ENCODE assay signal across 9 mouse cellular contexts in the genomic region with DNA sequence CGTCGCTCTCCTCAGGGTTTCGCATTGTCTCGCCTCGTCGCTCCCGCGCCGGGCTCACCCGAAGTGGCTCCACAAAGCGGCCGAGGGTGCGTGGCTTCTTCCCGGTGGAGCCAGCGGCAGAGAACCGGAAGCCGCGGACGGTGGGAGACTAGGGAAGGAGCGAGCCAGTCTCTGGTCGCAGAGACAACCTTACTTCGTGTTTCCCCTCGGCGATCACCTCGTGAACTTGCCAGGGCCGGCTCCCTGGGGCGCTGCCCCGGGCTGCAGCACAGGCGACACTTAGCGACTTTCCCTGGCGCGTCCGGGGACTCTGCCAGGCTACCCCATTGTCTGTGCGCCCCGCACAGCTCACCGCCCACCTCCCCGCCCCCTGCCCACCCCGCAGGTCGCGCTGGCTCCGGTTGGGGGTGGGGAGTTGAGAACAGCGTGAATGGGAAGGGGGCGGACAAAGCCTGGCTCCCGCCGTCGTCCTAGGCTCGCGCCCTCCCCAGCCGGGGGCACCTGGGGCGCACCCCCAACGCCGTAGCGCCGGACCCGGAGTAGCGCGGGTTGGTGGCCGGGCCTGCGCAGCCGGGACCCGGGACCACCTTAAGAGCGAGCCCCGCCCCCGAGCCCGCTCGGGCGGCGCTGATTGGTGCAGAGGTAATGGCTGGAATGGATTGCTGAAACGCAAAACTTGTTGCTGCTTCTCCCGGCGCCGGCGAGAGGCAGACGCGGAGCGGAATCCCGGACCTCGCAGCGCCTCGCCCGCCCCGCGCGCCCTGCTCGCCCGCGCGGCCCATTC. TPM values are rescaled to one million over a fixed set of nuclear protein-coding genes. Genes with fewer than 3 reads are reported as not detected.
DNase-seq lines count a peak whose midpoint lies in the region; ATAC-seq lines count a peak whose summit lies in the region.
"Had no signal": no experiment of that assay in that cellular context is flagged by ENCODE, and none has a peak within 500 bp of the region (broad histone marks: within the 10 kb centered on the region; RNA-seq: fewer than 3 reads in every experiment).

Mn1 (plus strand) TSS at position 772 of the 784 bp plus-strand sequence.

- H3K27me3 ChIP-seq in intestine, embryonic 14.5 days (replicated peaks; ENCODE audit: control insufficient read depth, insufficient read depth, low read length), result peaks cover 13% of the 10 kb centered on the region

- H3K36me3 ChIP-seq in intestine, embryonic 14.5 days (ENCODE audit: control insufficient read depth, insufficient read depth, low read length), result peaks cover 18% of the 10 kb centered on the region

- H3K9me3 ChIP-seq in intestine, embryonic 14.5 days (ENCODE audit: control insufficient read depth, low read length), result no peaks in the 10 kb centered on the region

- H3K4me1 ChIP-seq in intestine, embryonic 14.5 days (replicated peaks; ENCODE audit: control insufficient read depth, insufficient read depth, low read length), result peaks cover 44% of the 10 kb centered on the region

- peak; percentile 87 for ATAC-seq in intestine, embryonic 14.5 days (replicated peaks; ENCODE audit: low FRiP score, low TSS enrichment, low read depth)
- peak; percentile 53 for ATAC-seq in megakaryocyte progenitor cell, adult 5-6 weeks (replicated peaks; ENCODE audit: poor library complexity)
- no peak for ATAC-seq in erythroid progenitor cell, adult 5-6 weeks (replicated peaks; ENCODE audit: low FRiP score, poor library complexity, severe bottlenecking)

- peak within 1 kb of the TSS; percentile 74 for H3K4me3 ChIP-seq in intestine, embryonic 14.5 days (ENCODE audit: low read depth, low read length)

- peak within 1 kb of the TSS; percentile 86 for H3K4me2 ChIP-seq in intestine, embryonic 14.5 days (ENCODE audit: low read length)

- H3K9ac ChIP-seq in intestine, embryonic 14.5 days (ENCODE audit: low read length), result peak within 1 kb of the TSS; percentile 84

- peak; percentile 89 for DNase-seq in adrenal gland, adult 2 months
- peak; percentile 95 for DNase-seq in embryo, embryonic 10.5 days (ENCODE audit: low spot score)
- peak; percentile 91 for DNase-seq in gastrocnemius, postnatal 25 days
- DNase-seq in intestine, embryonic 14.5 days (ENCODE audit: low spot score), result peak; percentile 94
- peak; percentile 66 to 89 for DNase-seq in left cerebral cortex, adult 9 months (ENCODE audit: low spot score in 2 of 2)
- peak; percentile 88 to 89 for DNase-seq in right cerebral cortex, postnatal 36 days (ENCODE audit: low spot score in 2 of 2)

- peak within 1 kb of the TSS; percentile 85 for H3K27ac ChIP-seq in intestine, embryonic 14.5 days (ENCODE audit: low read depth)
- H3K27ac ChIP-seq: macrophage had no signal

- under 1% methylated on average over 79 of the region's 88 CpGs for WGBS in intestine, embryonic 14.5 days

RNA-seq across cellular contexts. Expression of gene Mn1, which starts in this region (rescaled TPM):
- total RNA-seq in adrenal gland, adult 2 months (2021), result 1 to 10 TPM; 3.0 to 5.6 TPM
- 4.7 and 4.8 TPM in 2 replicates for polyA plus RNA-seq in adrenal gland, adult 2 months (2012; rRNA removed)
- 10 to 100 TPM; 49.1 to 75.2 TPM for total RNA-seq in gastrocnemius, postnatal 25 days (2021)
- polyA plus RNA-seq in intestine, embryonic 14.5 days (2014; fragmentation: Nextera tagmentation; extraction: Ambion mirVana), result 10.9 and 11.7 TPM in 2 replicates
- 0.05 and 0.59 TPM in 2 replicates for total RNA-seq in megakaryocyte progenitor cell, adult 5-6 weeks (2015)
- 0.04 and 0.51 TPM in 2 replicates for total RNA-seq in megakaryocyte progenitor cell, adult 5-6 weeks (2017)
- 0.36 TPM in 1 of 2 replicates, not detected in the other for total RNA-seq in erythroid progenitor cell, adult 5-6 weeks (2015; ENCODE audit: low replicate concordance)
- total RNA-seq in erythroid progenitor cell, adult 5-6 weeks (2017; ENCODE audit: low replicate concordance), result 0.13 TPM in 1 of 2 replicates, not detected in the other
- polyA plus RNA-seq: macrophage had no signal

Comparison
In these comparisons a context has a peak if more than half of its experiments do, and no peak if none do; other contexts are left out.
1. RNA of gene Mn1 (total RNA-seq): 49.1 to 75.2 TPM in gastrocnemius, postnatal 25 days; 3.0 to 5.6 TPM in adrenal gland, adult 2 months, 0.04 to 0.59 TPM in megakaryocyte progenitor cell, adult 5-6 weeks and 0.13 to 0.36 TPM in erythroid progenitor cell, adult 5-6 weeks; every median in the first group is over 4 times any median in the second.
2. Peak in ATAC-seq in megakaryocyte progenitor cell, adult 5-6 weeks; RNA of the gene not detected or under 1 TPM.
3. Peak in every context shown above with its lines, with median percentiles within 50 percentile points of each other: DNase-seq.